8 mouse cellular contexts compared by ENCODE assay signal in the genomic region with DNA sequence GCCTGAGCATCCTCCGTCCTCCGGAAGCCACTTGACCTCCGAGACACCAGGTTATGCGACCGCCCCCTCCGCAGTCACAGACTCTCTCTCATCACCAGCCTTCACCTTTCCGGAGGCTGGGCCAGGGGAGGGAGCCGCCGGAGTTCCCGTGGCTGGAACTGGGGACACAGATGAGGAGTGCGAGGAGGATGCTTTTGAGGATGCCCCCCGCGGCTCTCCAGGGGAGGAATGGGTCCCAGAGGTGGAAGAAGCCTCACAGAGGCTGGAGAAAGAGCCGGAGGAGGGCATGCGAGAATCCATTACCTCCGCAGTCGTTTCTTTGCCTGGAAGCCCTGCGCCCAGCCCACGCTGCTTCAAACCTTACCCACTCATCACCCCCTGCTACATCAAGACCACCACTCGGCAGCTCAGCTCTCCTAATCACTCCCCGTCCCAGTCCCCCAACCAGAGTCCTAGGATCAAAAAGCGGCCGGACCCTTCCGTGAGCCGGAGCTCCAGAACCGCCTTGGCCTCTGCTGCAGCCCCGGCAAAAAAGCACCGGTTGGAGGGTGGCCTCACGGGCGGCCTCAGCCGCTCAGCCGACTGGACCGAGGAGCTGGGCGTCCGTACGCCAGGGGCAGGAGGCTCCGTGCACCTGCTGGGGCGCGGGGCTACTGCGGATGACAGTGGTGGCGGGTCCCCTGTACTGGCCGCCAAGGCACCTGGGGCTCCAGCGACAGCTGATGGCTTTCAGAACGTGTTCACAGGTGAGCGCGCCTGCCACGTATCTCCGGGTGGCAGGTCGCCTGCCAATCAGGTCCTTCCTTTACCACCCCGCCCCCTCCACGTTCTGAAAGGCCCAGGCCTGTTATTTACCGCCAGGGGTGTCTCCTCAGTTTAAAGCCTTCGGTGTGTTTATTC. TPM values are rescaled to one million over a fixed set of nuclear protein-coding genes. Genes with fewer than 3 reads are reported as not detected.
DNase-seq lines count a peak whose midpoint lies in the region; ATAC-seq and TF ChIP-seq lines count a peak whose summit lies in the region.
"Had no signal": no experiment of that assay in that cellular context is flagged by ENCODE, and none has a peak within 500 bp of the region (broad histone marks: within the 10 kb centered on the region; RNA-seq: fewer than 3 reads in every experiment).

No protein-coding gene starts in this region.

- under 1% methylated on average over 53 of the region's 53 CpGs for WGBS in embryonic facial prominence, embryonic 11.5 days
- under 1% methylated on average over 53 of the region's 53 CpGs for WGBS in hindbrain, embryonic 10.5 days
- under 1% methylated on average over 53 of the region's 53 CpGs for WGBS in midbrain, embryonic 11.5 days
- WGBS in stomach, embryonic 15.5 days: 1% methylated on average over 53 of the region's 53 CpGs

- H3K9ac ChIP-seq in ES-Bruce4 (ENCODE audit: low read depth, poor library complexity, severe bottlenecking): peak overlapping the region; percentile 79
- peak overlapping the region; percentile 72 for H3K9ac ChIP-seq in embryonic facial prominence, embryonic 11.5 days (replicated peaks; ENCODE audit: low read length)
- peak overlapping the region; percentile 77 for H3K9ac ChIP-seq in midbrain, embryonic 11.5 days (ENCODE audit: low read length)
- peak overlapping the region; percentile 44; the same call in 1 of the 2 replicates for H3K9ac ChIP-seq in stomach, embryonic 15.5 days

- H3K9me3 ChIP-seq in ES-Bruce4 (replicated peaks; ENCODE audit: control insufficient read depth, insufficient read depth, low read length, poor library complexity, severe bottlenecking): no peaks in the 10 kb centered on the region
- no peaks in the 10 kb centered on the region for H3K9me3 ChIP-seq in embryonic facial prominence, embryonic 11.5 days (replicated peaks; ENCODE audit: control insufficient read depth, low read length)
- no peaks in the 10 kb centered on the region for H3K9me3 ChIP-seq in hindbrain, embryonic 10.5 days
- no peaks in the 10 kb centered on the region for H3K9me3 ChIP-seq in midbrain, embryonic 11.5 days (ENCODE audit: control insufficient read depth, low read length)
- no peaks in the 10 kb centered on the region for H3K9me3 ChIP-seq in stomach, embryonic 15.5 days

- H3K27ac ChIP-seq in ES-Bruce4 (ENCODE audit: insufficient read depth, low read length): no peak overlapping the region
- H3K27ac ChIP-seq in embryonic facial prominence, embryonic 11.5 days (replicated peaks; ENCODE audit: low read depth, low read length): no peak overlapping the region
- peak overlapping the region; percentile 94 for H3K27ac ChIP-seq in hindbrain, embryonic 10.5 days
- peak overlapping the region; percentile 82; the same call in 1 of the 2 replicates for H3K27ac ChIP-seq in midbrain, embryonic 11.5 days (ENCODE audit: low read depth, low read length)
- no peak overlapping the region for H3K27ac ChIP-seq in stomach, embryonic 15.5 days

- H3K27me3 ChIP-seq in ES-Bruce4 (ENCODE audit: control insufficient read depth, insufficient read depth, low read length, poor library complexity, severe bottlenecking): no peaks in the 10 kb centered on the region
- H3K27me3 ChIP-seq in embryonic facial prominence, embryonic 11.5 days (ENCODE audit: control insufficient read depth, insufficient read depth, low read length): peaks cover 4% of the 10 kb centered on the region; the same call in 1 of the 2 replicates
- no peaks in the 10 kb centered on the region; the same call in 1 of the 2 replicates for H3K27me3 ChIP-seq in hindbrain, embryonic 10.5 days (ENCODE audit: insufficient read depth, poor library complexity, severe bottlenecking)
- H3K27me3 ChIP-seq in midbrain, embryonic 11.5 days (ENCODE audit: control insufficient read depth, insufficient read depth, low read length): no peaks in the 10 kb centered on the region
- H3K27me3 ChIP-seq in stomach, embryonic 15.5 days (replicated peaks): peaks cover 13% of the 10 kb centered on the region; the same call in 1 of the 2 replicates

- peak overlapping the region; percentile 97 for H3K4me2 ChIP-seq in embryonic facial prominence, embryonic 11.5 days (ENCODE audit: low read depth, low read length)
- H3K4me2 ChIP-seq in midbrain, embryonic 11.5 days: peak overlapping the region; percentile 89
- H3K4me2 ChIP-seq in stomach, embryonic 15.5 days: peak overlapping the region; percentile 97

- no peak for TF ChIP-seq CTCF in ES-Bruce4 (IDR thresholded peaks at IDR 0.05; ENCODE audit: low read depth, low read length)

- TF ChIP-seq POLR2A in ES-Bruce4 (IDR thresholded peaks at IDR 0.05; ENCODE audit: insufficient read depth, low read length): no peak

- H3K36me3 ChIP-seq in ES-Bruce4 (ENCODE audit: control insufficient read depth, insufficient read depth, low read length, poor library complexity, severe bottlenecking): no peaks in the 10 kb centered on the region
- H3K36me3 ChIP-seq in embryonic facial prominence, embryonic 11.5 days (replicated peaks; ENCODE audit: control insufficient read depth, insufficient read depth, low read depth, low read length): no peaks in the 10 kb centered on the region
- H3K36me3 ChIP-seq in hindbrain, embryonic 10.5 days: no peaks in the 10 kb centered on the region
- no peaks in the 10 kb centered on the region for H3K36me3 ChIP-seq in midbrain, embryonic 11.5 days (ENCODE audit: control insufficient read depth, insufficient read depth, low read length)
- H3K36me3 ChIP-seq in stomach, embryonic 15.5 days: no peaks in the 10 kb centered on the region

- ATAC-seq in embryonic facial prominence, embryonic 11.5 days (replicated peaks; ENCODE audit: insufficient number of reproducible peaks, low FRiP score, low TSS enrichment, low read depth): no peak
- no peak; the same call in 1 of the 2 replicates for ATAC-seq in midbrain, embryonic 11.5 days (ENCODE audit: low FRiP score)
- peak; percentile 60 for ATAC-seq in stomach, embryonic 15.5 days (ENCODE audit: insufficient read depth, low FRiP score, low read depth)

- TF ChIP-seq EP300 in ES-Bruce4 (IDR thresholded peaks at IDR 0.05; ENCODE audit: insufficient read depth, low read depth, low read length): no peak

- peak overlapping the region; percentile 73 for H3K4me3 ChIP-seq in ES-Bruce4 (ENCODE audit: low read depth, low read length)
- H3K4me3 ChIP-seq in embryonic facial prominence, embryonic 11.5 days (ENCODE audit: low read depth, low read length): peak overlapping the region; percentile 60
- peak overlapping the region; percentile 73 for H3K4me3 ChIP-seq in hindbrain, embryonic 10.5 days
- H3K4me3 ChIP-seq in midbrain, embryonic 11.5 days (ENCODE audit: low read depth, low read length): peak overlapping the region; percentile 69
- peak overlapping the region; percentile 59 for H3K4me3 ChIP-seq in stomach, embryonic 15.5 days (replicated peaks)
- H3K4me3 ChIP-seq: erythroblast, embryonic 14.5 days had no signal

- peak; percentile 82 for DNase-seq in R1 (ENCODE audit: low read depth, low spot score)
- peak; percentile 44 for DNase-seq in embryonic facial prominence, embryonic 11.5 days (ENCODE audit: low spot score)
- peak; percentile 47 for DNase-seq in hindbrain, embryonic 10.5 days (ENCODE audit: low spot score)
- peak; percentile 39 to 74 for DNase-seq in left cerebral cortex, adult 8-10 months (ENCODE audit: low spot score in 2 of 2)
- DNase-seq in midbrain, embryonic 11.5 days (ENCODE audit: low spot score, missing footprints): peak; percentile 93

- no peaks in the 10 kb centered on the region for H3K4me1 ChIP-seq in ES-Bruce4 (ENCODE audit: control insufficient read depth, insufficient read depth, low read length)
- peaks cover 6% of the 10 kb centered on the region; the same call in 1 of the 2 replicates for H3K4me1 ChIP-seq in embryonic facial prominence, embryonic 11.5 days (ENCODE audit: control insufficient read depth, insufficient read depth, low read length)
- H3K4me1 ChIP-seq in hindbrain, embryonic 10.5 days (replicated peaks): peaks cover 79% of the 10 kb centered on the region
- peaks cover 37% of the 10 kb centered on the region for H3K4me1 ChIP-seq in midbrain, embryonic 11.5 days (ENCODE audit: control insufficient read depth, insufficient read depth, low read length)
- H3K4me1 ChIP-seq in stomach, embryonic 15.5 days: peaks cover 14% of the 10 kb centered on the region

RNA-seq across cellular contexts. Expression of gene Fmn2, which starts 1.5 kb away (rescaled TPM):
- polyA plus RNA-seq in ES-Bruce4 (2011; ENCODE audit: insufficient read depth, insufficient read length, low read depth, missing spikeins): 4.0 and 4.3 TPM in 2 replicates
- 2.1 and 2.2 TPM in 2 replicates for polyA plus RNA-seq in embryonic facial prominence, embryonic 11.5 days (2014; fragmentation: Nextera tagmentation; extraction: Ambion mirVana)
- polyA plus RNA-seq in hindbrain, embryonic 10.5 days (2016; fragmentation: Nextera tagmentation; extraction: Ambion mirVana): 6.1 and 8.0 TPM in 2 replicates
- total RNA-seq in left cerebral cortex, adult 8-10 months (2022): 100 to 1,000 TPM in 1 of 4 experiments, 10 to 100 TPM in 3; 68.5 to 101 (median 83.6) TPM
- polyA plus RNA-seq in midbrain, embryonic 11.5 days (2014; fragmentation: Nextera tagmentation; extraction: Ambion mirVana): 8.2 and 9.0 TPM in 2 replicates
- polyA plus RNA-seq in stomach, embryonic 15.5 days (2015; fragmentation: Nextera tagmentation; extraction: Ambion mirVana): 1.4 and 1.8 TPM in 2 replicates

Comparison
In these comparisons a context has a peak if more than half of its experiments do, and no peak if none do; other contexts are left out.
1. H3K27ac ChIP-seq: peak in hindbrain, embryonic 10.5 days (single experiment) and midbrain, embryonic 11.5 days (single experiment); none in ES-Bruce4 (single experiment), embryonic facial prominence, embryonic 11.5 days (single experiment) and stomach, embryonic 15.5 days (single experiment).
2. Peak in every context shown above with its lines, with median percentiles within 50 percentile points of each other: H3K4me3 ChIP-seq, H3K9ac ChIP-seq, DNase-seq and H3K4me2 ChIP-seq.